Mouse (Mus musculus): ENCODE data around the gene Cntrob. TPM values are rescaled to one million over a fixed set of nuclear protein-coding genes. Genes with fewer than 3 reads are reported as not detected.

The Cntrob gene
- polyA plus RNA-seq, 1 experiment from 2014 or later: 8.6 TPM

DNA sequence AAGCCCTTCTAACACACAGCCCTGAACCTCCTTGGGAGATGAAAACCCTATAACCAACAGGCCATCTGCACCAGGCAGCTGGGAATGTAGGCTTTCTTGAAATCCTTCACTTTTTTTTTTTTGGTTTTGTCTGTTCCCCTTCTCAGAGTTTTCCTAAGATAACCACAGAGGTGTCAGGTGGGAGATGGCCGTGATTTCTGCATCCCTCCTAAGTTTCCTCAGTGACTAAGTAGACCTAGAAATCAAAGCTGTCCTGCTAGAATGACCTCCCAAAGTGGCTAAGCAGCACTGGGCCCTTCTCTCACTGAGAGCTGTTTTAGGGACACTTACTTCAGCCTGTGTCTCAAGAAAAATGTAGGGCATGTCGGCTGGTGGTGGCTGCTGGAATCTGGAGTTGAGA is 25.8 kb downstream of the Cntrob start:
- 66% methylated on average over 2 of the region's 2 CpGs for WGBS
- H3K4me1 ChIP-seq (ENCODE audit: control insufficient read depth in 2 of 2, insufficient read depth in 2 of 2, low read length in 2 of 2): no peaks in the 10 kb centered on the region
- no peak for ATAC-seq (ENCODE audit: insufficient number of reproducible peaks, insufficient read depth, low FRiP score, low read depth)

DNA sequence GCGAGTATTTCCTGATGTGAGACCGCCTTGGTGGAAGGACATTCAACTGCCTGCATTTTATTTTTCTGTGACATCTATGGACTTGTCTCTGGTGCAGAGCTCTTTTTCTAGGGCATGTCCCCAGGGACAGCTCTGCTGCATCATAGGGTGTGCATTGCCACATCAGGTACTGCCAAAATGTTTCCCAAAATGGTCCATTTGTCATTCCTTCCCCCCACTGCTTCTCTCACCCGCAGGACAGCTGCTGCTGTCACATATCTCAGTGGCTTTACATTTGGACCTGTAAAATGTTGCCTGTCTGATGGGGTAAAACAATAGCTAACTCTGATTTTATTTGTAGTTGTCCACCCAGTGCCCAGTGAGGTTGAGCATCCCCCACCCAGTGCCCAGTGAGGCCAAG is 28.3 kb downstream of the Cntrob start:
- no peaks in the 10 kb centered on the region for H3K27me3 ChIP-seq (ENCODE audit: control insufficient read depth, insufficient read depth, low read length)
- 75% methylated on average over 3 of the region's 3 CpGs for WGBS
- no peak overlapping the region for H3K9ac ChIP-seq (ENCODE audit: low read length)
- H3K4me3 ChIP-seq (ENCODE audit: control insufficient read depth in 1 of 2, insufficient read depth in 1 of 2, low read depth in 1 of 2, low read length in 2 of 2): no peak overlapping the region
- peaks cover 11% of the 10 kb centered on the region; the same call in 1 of the 2 replicates for H3K36me3 ChIP-seq (ENCODE audit: control insufficient read depth, insufficient read depth, low read length)
- H3K4me1 ChIP-seq (ENCODE audit: control insufficient read depth in 2 of 2, insufficient read depth in 2 of 2, low read length in 2 of 2): no peaks in the 10 kb centered on the region
- no peak overlapping the region for H3K27ac ChIP-seq (replicated peaks in 1 of 2; ENCODE audit: control insufficient read depth in 1 of 2, insufficient read depth in 1 of 2, low read depth in 2 of 2, low read length in 2 of 2)
- no peak overlapping the region for H3K4me2 ChIP-seq (ENCODE audit: low read length)
- ATAC-seq (ENCODE audit: insufficient number of reproducible peaks, insufficient read depth, low FRiP score, low read depth): no peak
- H3K9me3 ChIP-seq (ENCODE audit: control insufficient read depth, low read length): no peaks in the 10 kb centered on the region

More for the DNA sequence above, 25.8 kb downstream of the Cntrob start:
- Histone ChIP-seq H3K4me2 (ENCODE audit: low read length) (no peak overlapping the region), H3K27ac (replicated peaks in 1 of 2; ENCODE audit: control insufficient read depth in 1 of 2, insufficient read depth in 1 of 2, low read depth in 2 of 2, low read length in 2 of 2) (no peak overlapping the region), H3K4me3 (ENCODE audit: control insufficient read depth in 1 of 2, insufficient read depth in 1 of 2, low read depth in 1 of 2, low read length in 2 of 2) (no peak overlapping the region), H3K27me3 (ENCODE audit: control insufficient read depth, insufficient read depth, low read length) (no peaks in the 10 kb centered on the region), H3K36me3 (ENCODE audit: control insufficient read depth, insufficient read depth, low read length) (peaks cover 35% of the 10 kb centered on the region), H3K9me3 (ENCODE audit: control insufficient read depth, low read length) (no peaks in the 10 kb centered on the region), H3K9ac (ENCODE audit: low read length) (no peak overlapping the region)

DNA sequence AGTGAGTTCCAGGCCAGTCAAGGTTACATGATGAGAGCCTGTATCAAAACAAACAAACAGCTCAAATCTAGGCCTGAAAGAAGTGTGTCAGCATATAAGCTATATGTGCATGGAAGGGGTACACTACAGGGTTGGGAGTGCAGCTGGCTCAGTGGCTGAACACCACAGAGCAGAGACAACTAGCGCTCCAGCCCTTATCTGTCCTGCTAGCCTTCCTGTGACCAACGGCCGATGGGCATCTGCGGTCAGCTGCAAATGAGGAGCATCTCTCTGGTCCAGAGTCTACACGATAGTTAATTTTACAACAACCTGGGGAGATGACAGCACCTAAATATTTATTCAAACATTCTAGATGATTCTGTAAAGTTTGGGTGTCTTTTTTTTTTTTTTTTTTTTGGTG is 32.5 kb downstream of the Cntrob start:
- Histone ChIP-seq H3K9me3 (ENCODE audit: control insufficient read depth, low read length) (no peaks in the 10 kb centered on the region), H3K4me3 (ENCODE audit: control insufficient read depth in 1 of 2, insufficient read depth in 1 of 2, low read depth in 1 of 2, low read length in 2 of 2) (no peak overlapping the region), H3K4me2 (ENCODE audit: low read length) (no peak overlapping the region), H3K4me1 (ENCODE audit: control insufficient read depth in 2 of 2, insufficient read depth in 2 of 2, low read length in 2 of 2) (no peaks in the 10 kb centered on the region), H3K36me3 (ENCODE audit: control insufficient read depth, insufficient read depth, low read length) (no peaks in the 10 kb centered on the region), H3K9ac (ENCODE audit: low read length) (no peak overlapping the region), H3K27me3 (ENCODE audit: control insufficient read depth, insufficient read depth, low read length) (no peaks in the 10 kb centered on the region), H3K27ac (replicated peaks in 1 of 2; ENCODE audit: control insufficient read depth in 1 of 2, insufficient read depth in 1 of 2, low read depth in 2 of 2, low read length in 2 of 2) (no peak overlapping the region)
- WGBS: 79% methylated on average over 5 of the region's 5 CpGs
- no peak for ATAC-seq (ENCODE audit: insufficient number of reproducible peaks, insufficient read depth, low FRiP score, low read depth)

DNA sequence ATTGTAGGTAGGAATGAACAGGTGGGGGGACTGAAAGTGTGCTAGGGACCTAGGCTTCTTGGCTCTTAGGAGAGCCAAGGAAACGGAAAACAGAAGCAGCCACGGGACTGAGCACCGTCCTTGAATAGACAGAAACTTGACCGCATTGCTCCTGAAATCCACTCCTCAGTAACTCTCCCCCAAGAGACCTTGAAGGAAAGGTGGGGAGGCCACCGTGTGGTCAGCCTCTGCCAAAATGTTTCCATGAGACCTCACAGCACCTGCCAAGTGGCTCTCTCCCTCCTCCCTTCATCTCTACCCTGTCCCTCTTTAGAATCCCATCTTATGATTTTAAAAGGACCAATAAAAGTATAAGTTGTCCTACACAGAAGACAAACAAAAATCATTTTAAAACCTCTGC is 46.3 kb downstream of the Cntrob start:
- Histone ChIP-seq H3K27me3 (ENCODE audit: control insufficient read depth, insufficient read depth, low read length) (no peaks in the 10 kb centered on the region), H3K4me2 (ENCODE audit: low read length) (no peak overlapping the region), H3K9me3 (ENCODE audit: control insufficient read depth, low read length) (no peaks in the 10 kb centered on the region), H3K4me3 (ENCODE audit: control insufficient read depth in 1 of 2, insufficient read depth in 1 of 2, low read depth in 1 of 2, low read length in 2 of 2) (no peak overlapping the region), H3K36me3 (ENCODE audit: control insufficient read depth, insufficient read depth, low read length) (no peaks in the 10 kb centered on the region), H3K27ac (replicated peaks in 1 of 2; ENCODE audit: control insufficient read depth in 1 of 2, insufficient read depth in 1 of 2, low read depth in 2 of 2, low read length in 2 of 2) (no peak overlapping the region), H3K9ac (ENCODE audit: low read length) (no peak overlapping the region), H3K4me1 (ENCODE audit: control insufficient read depth in 2 of 2, insufficient read depth in 2 of 2, low read length in 2 of 2) (peaks cover 0 to 4% of the 10 kb centered on the region in 2 experiments; a peak in 2 of 4 replicates)
- 69% methylated on average over 5 of the region's 5 CpGs for WGBS
- no peak for ATAC-seq (ENCODE audit: insufficient number of reproducible peaks, insufficient read depth, low FRiP score, low read depth)

DNA sequence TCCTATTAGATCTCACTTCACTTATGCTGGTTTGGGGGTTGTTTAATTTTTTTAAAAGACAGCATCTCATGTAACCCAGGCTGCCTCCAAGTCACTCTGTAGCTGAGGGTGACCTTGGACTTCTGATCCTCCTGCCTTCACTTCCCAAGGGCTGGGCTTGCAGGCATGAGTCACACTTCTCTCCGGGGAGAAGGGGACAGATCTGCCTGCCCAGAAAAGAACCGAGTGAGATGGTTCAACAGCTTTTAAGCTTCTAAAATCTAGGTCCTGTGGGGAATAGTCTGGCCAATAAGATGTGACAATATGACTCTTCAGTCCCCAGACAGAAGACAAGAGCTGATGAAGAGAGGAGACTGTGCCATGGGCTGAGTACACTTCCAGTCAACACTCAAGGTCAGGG is 47.5 kb downstream of the Cntrob start:
- no peak for ATAC-seq (ENCODE audit: insufficient number of reproducible peaks, insufficient read depth, low FRiP score, low read depth)
- peaks cover 0 to 4% of the 10 kb centered on the region in 2 experiments; a peak in 2 of 4 replicates for H3K4me1 ChIP-seq (ENCODE audit: control insufficient read depth in 2 of 2, insufficient read depth in 2 of 2, low read length in 2 of 2)
- H3K4me2 ChIP-seq (ENCODE audit: low read length): no peak overlapping the region
- H3K27ac ChIP-seq (replicated peaks in 1 of 2; ENCODE audit: control insufficient read depth in 1 of 2, insufficient read depth in 1 of 2, low read depth in 2 of 2, low read length in 2 of 2): no peak overlapping the region; a peak in 1 of 4 replicates
- no peak overlapping the region for H3K4me3 ChIP-seq (ENCODE audit: control insufficient read depth in 1 of 2, insufficient read depth in 1 of 2, low read depth in 1 of 2, low read length in 2 of 2)
- whole genome bisulfite sequencing: 17% methylated on average over 2 of the region's 2 CpGs
- H3K27me3 ChIP-seq (ENCODE audit: control insufficient read depth, insufficient read depth, low read length): peaks cover 4% of the 10 kb centered on the region; the same call in 1 of the 2 replicates
- no peaks in the 10 kb centered on the region for H3K9me3 ChIP-seq (ENCODE audit: control insufficient read depth, low read length)
- no peak overlapping the region for H3K9ac ChIP-seq (ENCODE audit: low read length)
- H3K36me3 ChIP-seq (ENCODE audit: control insufficient read depth, insufficient read depth, low read length): no peaks in the 10 kb centered on the region

DNA sequence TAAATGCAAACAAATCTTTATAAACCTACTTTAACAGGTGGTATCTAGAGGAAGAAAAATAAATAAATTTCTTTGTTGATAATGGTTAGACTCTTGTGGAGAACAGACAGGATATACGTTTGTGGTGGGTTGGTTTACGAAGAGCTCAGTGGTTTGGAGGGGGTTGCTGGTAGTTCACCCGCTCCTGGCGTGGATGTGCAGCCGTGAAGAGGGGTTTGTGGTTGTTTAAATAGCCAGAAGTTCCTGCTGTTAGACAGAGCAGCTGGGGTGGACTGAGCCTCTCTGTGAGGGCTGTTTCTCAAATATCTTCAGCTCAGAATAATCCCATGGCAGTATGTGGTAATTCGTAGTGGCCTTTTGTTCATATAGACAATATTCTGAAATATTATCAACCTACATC is 47.9 kb downstream of the Cntrob start:
- no peak overlapping the region for H3K4me3 ChIP-seq (ENCODE audit: control insufficient read depth in 1 of 2, insufficient read depth in 1 of 2, low read depth in 1 of 2, low read length in 2 of 2)
- no peak for ATAC-seq (ENCODE audit: insufficient number of reproducible peaks, insufficient read depth, low FRiP score, low read depth)
- no peak overlapping the region for H3K4me2 ChIP-seq (ENCODE audit: low read length)
- peaks cover 0 to 4% of the 10 kb centered on the region in 2 experiments; a peak in 2 of 4 replicates for H3K4me1 ChIP-seq (ENCODE audit: control insufficient read depth in 2 of 2, insufficient read depth in 2 of 2, low read length in 2 of 2)
- peaks cover 5% of the 10 kb centered on the region; the same call in 1 of the 2 replicates for H3K27me3 ChIP-seq (ENCODE audit: control insufficient read depth, insufficient read depth, low read length)
- no peak overlapping the region for H3K27ac ChIP-seq (replicated peaks in 1 of 2; ENCODE audit: control insufficient read depth in 1 of 2, insufficient read depth in 1 of 2, low read depth in 2 of 2, low read length in 2 of 2)
- no peak overlapping the region for H3K9ac ChIP-seq (ENCODE audit: low read length)
- WGBS: 85% methylated on average over 6 of the region's 6 CpGs
- H3K9me3 ChIP-seq (ENCODE audit: control insufficient read depth, low read length): no peaks in the 10 kb centered on the region
- H3K36me3 ChIP-seq (ENCODE audit: control insufficient read depth, insufficient read depth, low read length): no peaks in the 10 kb centered on the region

DNA sequence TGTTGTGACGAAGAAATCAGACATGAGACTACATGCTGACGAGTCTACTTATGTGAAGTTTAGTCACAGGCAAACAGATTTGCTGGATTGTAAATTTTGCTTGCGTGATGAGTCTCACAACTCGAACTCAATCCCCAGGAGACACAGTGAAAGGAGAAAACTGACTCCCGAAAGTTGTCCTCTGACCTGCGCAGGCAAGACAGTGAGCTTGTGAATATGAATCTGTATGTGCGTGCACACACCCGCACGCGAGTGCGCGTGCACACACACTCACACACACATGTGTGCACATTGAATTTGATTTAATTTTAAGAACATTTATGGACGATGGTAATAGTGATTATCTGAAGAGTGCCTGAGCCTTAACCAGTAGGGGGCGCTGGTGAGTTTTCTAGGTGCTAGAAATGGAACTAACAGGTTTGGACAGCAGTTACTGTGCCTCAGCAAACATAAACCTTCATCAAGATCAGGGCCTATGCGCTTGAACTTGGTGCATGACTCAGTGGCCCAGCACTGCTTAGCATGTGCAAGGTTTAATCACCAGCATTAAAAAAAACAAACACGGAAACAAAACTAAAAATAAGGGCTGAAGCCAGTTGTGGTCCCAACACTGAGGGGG is 51.3 kb downstream of the Cntrob start:
- H3K27me3 ChIP-seq (ENCODE audit: control insufficient read depth, insufficient read depth, low read length): peaks cover 7% of the 10 kb centered on the region; the same call in 1 of the 2 replicates
- ATAC-seq (ENCODE audit: insufficient number of reproducible peaks, insufficient read depth, low FRiP score, low read depth): no peak
- H3K4me2 ChIP-seq (ENCODE audit: low read length): no peak overlapping the region
- no peaks in the 10 kb centered on the region for H3K36me3 ChIP-seq (ENCODE audit: control insufficient read depth, insufficient read depth, low read length)
- H3K9ac ChIP-seq (ENCODE audit: low read length): no peak overlapping the region
- no peak overlapping the region for H3K27ac ChIP-seq (replicated peaks in 1 of 2; ENCODE audit: control insufficient read depth in 1 of 2, insufficient read depth in 1 of 2, low read depth in 2 of 2, low read length in 2 of 2)
- WGBS: 37% methylated on average over 16 of the region's 16 CpGs
- no peaks in the 10 kb centered on the region for H3K9me3 ChIP-seq (ENCODE audit: control insufficient read depth, low read length)
- peaks cover 0 to 4% of the 10 kb centered on the region in 2 experiments; a peak in 2 of 4 replicates for H3K4me1 ChIP-seq (ENCODE audit: control insufficient read depth in 2 of 2, insufficient read depth in 2 of 2, low read length in 2 of 2)
- no peak overlapping the region for H3K4me3 ChIP-seq (ENCODE audit: control insufficient read depth in 1 of 2, insufficient read depth in 1 of 2, low read depth in 1 of 2, low read length in 2 of 2)

DNA sequence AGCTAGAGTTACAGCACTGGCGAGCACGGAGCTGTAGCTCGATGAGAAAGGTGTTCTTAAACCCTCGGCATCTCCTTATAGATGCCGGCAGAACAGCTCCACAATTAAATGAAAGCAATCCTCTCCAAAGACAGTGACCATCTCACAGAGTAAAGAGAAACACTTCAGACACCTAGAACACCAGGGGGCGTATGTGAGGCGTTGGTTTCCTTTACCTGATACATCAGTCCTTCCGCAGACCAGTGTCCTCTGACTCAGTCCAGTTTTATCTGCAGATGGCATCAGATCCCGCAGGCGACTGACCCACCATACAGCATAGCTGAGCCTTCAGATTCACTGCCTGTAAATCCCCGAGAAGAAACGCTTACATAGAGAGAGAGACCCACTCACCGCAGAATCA is 54.0 kb downstream of the Cntrob start:
- Histone ChIP-seq H3K9ac (ENCODE audit: low read length) (no peak overlapping the region), H3K4me3 (ENCODE audit: control insufficient read depth in 1 of 2, insufficient read depth in 1 of 2, low read depth in 1 of 2, low read length in 2 of 2) (no peak overlapping the region), H3K36me3 (ENCODE audit: control insufficient read depth, insufficient read depth, low read length) (no peaks in the 10 kb centered on the region), H3K4me1 (ENCODE audit: control insufficient read depth in 2 of 2, insufficient read depth in 2 of 2, low read length in 2 of 2) (peaks cover 2 to 4% of the 10 kb centered on the region in 2 experiments; a peak in 3 of 4 replicates), H3K9me3 (ENCODE audit: control insufficient read depth, low read length) (no peaks in the 10 kb centered on the region), H3K27me3 (ENCODE audit: control insufficient read depth, insufficient read depth, low read length) (peaks cover 7% of the 10 kb centered on the region; the same call in 1 of the 2 replicates), H3K4me2 (ENCODE audit: low read length) (no peak overlapping the region), H3K27ac (replicated peaks in 1 of 2; ENCODE audit: control insufficient read depth in 1 of 2, insufficient read depth in 1 of 2, low read depth in 2 of 2, low read length in 2 of 2) (no peak overlapping the region)
- ATAC-seq (ENCODE audit: insufficient number of reproducible peaks, insufficient read depth, low FRiP score, low read depth): no peak
- 19% methylated on average over 13 of the region's 13 CpGs for WGBS
